Mouse (Mus musculus) adipose tissue, adult 10 weeks (tissue): ENCODE measurements around the gene Olfr492. TPM values are rescaled to one million over a fixed set of nuclear protein-coding genes. Genes with fewer than 3 reads are reported as not detected.

Experiments
- polyA plus RNA-seq: library from polyadenylated mRNA; stranded (reverse); fragments of 350-450 nt; fragmentation: Illumina TruSeq; extraction: RNeasy Lipid Tissue Mini Kit (QIAGEN cat#74804); gene quantifications from one replicate; pipeline ENCODE4 v1.2.3, GENCODE M21; 2014; ENCODE audit warnings: low read depth, low replicate concordance

The Olfr492 gene
- polyA plus RNA-seq, result not detected

GRCm38 (mm10) chr7:108323574-108323973 lies at the start of gene Olfr492:
Gene Olfr492, minus strand, starts transcription at chr7:108323674.

GRCm38 (mm10) chr7:108365035-108365434 lies 41.6 kb upstream of the Olfr492 start, which contains the start of gene Olfr494:
Gene Olfr494, plus strand, starts transcription at chr7:108365335.

GRCm38 (mm10) chr7:108346879-108347278 lies 23.4 kb upstream of the Olfr492 start, which contains the start of gene Olfr493:
Gene Olfr493, minus strand, starts transcription at chr7:108346979.

GRCm38 (mm10) chr7:108313151-108313550 lies 10.3 kb downstream of the Olfr492 start, which contains the start of gene Olfr491:
Gene Olfr491, plus strand, starts transcription at chr7:108313451.

GRCm38 (mm10) chr7:108288834-108289233 lies 34.6 kb downstream of the Olfr492 start, which contains the start of gene Olfr490:
Gene Olfr490, minus strand, starts transcription at chr7:108288934.

Other genes starting within 250 kb of the Olfr492 start
- gene Olfr481, start 243.8 kb downstream of the Olfr492 start, polyA plus RNA-seq, result not detected
- not detected for gene Olfr482, start 226.1 kb downstream of the Olfr492 start, polyA plus RNA-seq
- gene Olfr483, start 222.8 kb downstream of the Olfr492 start, polyA plus RNA-seq, result not detected
- not detected for gene Olfr484, start 196.2 kb downstream of the Olfr492 start, polyA plus RNA-seq
- gene Olfr485, start 163.8 kb downstream of the Olfr492 start, polyA plus RNA-seq, result not detected
- not detected for gene Olfr486, start 150.9 kb downstream of the Olfr492 start, polyA plus RNA-seq
- not detected for gene Olfr487, start 109.0 kb downstream of the Olfr492 start, polyA plus RNA-seq
- gene Olfr488, start 65.3 kb downstream of the Olfr492 start, polyA plus RNA-seq, result not detected
- gene Olfr490, start 34.7 kb downstream of the Olfr492 start, polyA plus RNA-seq, result not detected
- not detected for gene Olfr491, start 10.2 kb downstream of the Olfr492 start, polyA plus RNA-seq
- gene Olfr493, start 23.3 kb upstream of the Olfr492 start, polyA plus RNA-seq, result not detected
- not detected for gene Olfr494, start 41.7 kb upstream of the Olfr492 start, polyA plus RNA-seq
- gene Olfr495, start 69.5 kb upstream of the Olfr492 start, polyA plus RNA-seq, result not detected
- gene Olfr497, start 96.7 kb upstream of the Olfr492 start, polyA plus RNA-seq, result not detected
- not detected for gene Olfr498, start 141.7 kb upstream of the Olfr492 start, polyA plus RNA-seq
- gene Olfr502, start 201.4 kb upstream of the Olfr492 start, polyA plus RNA-seq, result not detected
- gene Olfr503, start 220.9 kb upstream of the Olfr492 start, polyA plus RNA-seq, result not detected
- not detected for gene Olfr504, start 242.1 kb upstream of the Olfr492 start, polyA plus RNA-seq